ENCODE assay signal across 10 mouse cellular contexts in genomic region chr15:12039671-12040406, GRCm38 (mm10). TPM values are rescaled to one million over a fixed set of nuclear protein-coding genes. Genes with fewer than 3 reads are reported as not detected.
DNase-seq lines count a peak whose midpoint lies in the region; ATAC-seq and TF ChIP-seq lines count a peak whose summit lies in the region.
"Had no signal": no experiment of that assay in that cellular context is flagged by ENCODE, and none has a peak within 500 bp of the region (broad histone marks: within the 10 kb centered on the region; RNA-seq: fewer than 3 reads in every experiment).

No protein-coding gene starts in this region.

- no peaks in the 10 kb centered on the region for H3K27me3 ChIP-seq in hindbrain, embryonic 15.5 days

- no peaks in the 10 kb centered on the region for H3K36me3 ChIP-seq in hindbrain, embryonic 15.5 days

- WGBS in hindbrain, embryonic 15.5 days: 35% methylated on average over 15 of the region's 15 CpGs

- no peaks in the 10 kb centered on the region for H3K9me3 ChIP-seq in hindbrain, embryonic 15.5 days

- no peak overlapping the region for H3K9ac ChIP-seq in hindbrain, embryonic 15.5 days

- peak; percentile 87 for ATAC-seq in hindbrain, embryonic 15.5 days (ENCODE audit: low FRiP score, low read depth)

- peak overlapping the region; percentile 28 for H3K4me2 ChIP-seq in hindbrain, embryonic 15.5 days

- intact Hi-C loops in gastrocnemius, adult 2 months (cut with DNase I): loop anchor here (5.0 kb wide), 1 partner anchor 68 kb away; no protein-coding TSS in a partner anchor

- H3K27ac ChIP-seq in gastrocnemius, adult 2 months: 0 out of 2 replicates have a peak overlapping the region, but pooled peaks have one; percentile 10
- peak overlapping the region; percentile 75 for H3K27ac ChIP-seq in hindbrain, embryonic 15.5 days (replicated peaks)

- no peak for TF ChIP-seq CTCF in gastrocnemius, adult 2 months (IDR thresholded peaks at IDR 0.05)

- H3K4me1 ChIP-seq in hindbrain, embryonic 15.5 days (replicated peaks): peaks cover 17% of the 10 kb centered on the region

- peak; percentile 20 for DNase-seq in gastrocnemius, adult 2 months
- no peak for DNase-seq in gastrocnemius, postnatal 10 days
- DNase-seq in right cerebral cortex, adult 2 months (ENCODE audit: low spot score in 2 of 2): peak; percentile 21 to 27
- DNase-seq in right cerebral cortex, postnatal 4 days: no peak
- DNase-seq in retina, postnatal 7 days (ENCODE audit: low read depth, low spot score): peak; percentile 33
- DNase-seq in layer of hippocampus, postnatal 14 days (ENCODE audit: low spot score in 2 of 2): no peak
- DNase-seq in adrenal gland, adult 2 months: no peak

- no peak overlapping the region for H3K4me3 ChIP-seq in gastrocnemius, adult 2 months
- no peak overlapping the region for H3K4me3 ChIP-seq in hindbrain, embryonic 15.5 days
- H3K4me3 ChIP-seq: erythroblast, embryonic 14.5 days; megakaryocyte, embryonic 14.5 days had no signal

RNA-seq across cellular contexts. Expression of gene Sub1, which starts 43.1 kb away (rescaled TPM):
- 100 to 1,000 TPM in 1 of 2 experiments, 10 to 100 TPM in 1; 76.1 to 121 TPM for total RNA-seq in gastrocnemius, adult 2 months (2021)
- 100 to 1,000 TPM; 152 to 153 TPM for total RNA-seq in gastrocnemius, postnatal 10 days (2021)
- polyA plus RNA-seq in hindbrain, embryonic 15.5 days (2015; fragmentation: Nextera tagmentation; extraction: Ambion mirVana): 489 and 545 TPM in 2 replicates
- total RNA-seq in layer of hippocampus, postnatal 14 days (2021): 100 to 1,000 TPM; 295 to 298 TPM
- 100 to 1,000 TPM; 175 to 199 TPM for total RNA-seq in adrenal gland, adult 2 months (2021)
- 0.47 and 0.56 TPM in 2 replicates for polyA plus RNA-seq in adrenal gland, adult 2 months (2012; rRNA removed)

Comparison
In these comparisons a context has a peak if more than half of its experiments do, and no peak if none do; other contexts are left out.
1. DNase-seq: peak in gastrocnemius, adult 2 months (single experiment), right cerebral cortex, adult 2 months (2 of 2) and retina, postnatal 7 days (single experiment); none in gastrocnemius, postnatal 10 days (single experiment), right cerebral cortex, postnatal 4 days (single experiment), layer of hippocampus, postnatal 14 days (0 of 2) and adrenal gland, adult 2 months (single experiment).